Mouse (Mus musculus) cortical plate, adult 2 months (tissue): ENCODE data around the gene Chga. TPM values are rescaled to one million over a fixed set of nuclear protein-coding genes. Genes with fewer than 3 reads are reported as not detected.

Experiments
- H3K27ac ChIP-seq: fragments of 200-500 bp; 2 replicates; pipeline ENCODE4 v1.5.1; 2012; ENCODE audit warnings: low read length, control low read depth, inconsistent platforms; ENCODE audit not compliant: insufficient read depth
- H3K4me1 ChIP-seq: fragments of 200-500 bp; 2 replicates; pipeline ENCODE4 v1.6.1; 2011; ENCODE audit warnings: low read length; ENCODE audit not compliant: control insufficient read depth, insufficient read depth
- H3K4me3 ChIP-seq: fragments of 200-500 bp; 2 replicates; pipeline ENCODE4 v1.5.1; 2011; ENCODE audit warnings: mild to moderate bottlenecking, low read length, control low read depth; ENCODE audit not compliant: insufficient read depth
- CTCF ChIP-seq: fragments of 200-500 bp; IDR thresholded peaks from 2 replicates; pipeline ENCODE4 v1.5.1; 2011; ENCODE audit warnings: mild to moderate bottlenecking, control low read depth, low read length; ENCODE audit not compliant: insufficient read depth; ENCODE audit errors: extremely low read depth
- POLR2A ChIP-seq: fragments of 200-500 bp; IDR thresholded peaks from 2 replicates; pipeline ENCODE4 v1.6.1; 2011; ENCODE audit warnings: mild to moderate bottlenecking, low read length, control low read depth; ENCODE audit not compliant: insufficient read depth; ENCODE audit errors: extremely low read depth
- polyA plus RNA-seq: library from polyadenylated mRNA; depleted of rRNA; stranded (reverse); fragments of >200 nt; gene quantifications from 2 replicates; pipeline ENCODE4 v1.2.3, GENCODE M21; 2012

The Chga gene
- polyA plus RNA-seq, 1 experiment: 121 TPM

DNA sequence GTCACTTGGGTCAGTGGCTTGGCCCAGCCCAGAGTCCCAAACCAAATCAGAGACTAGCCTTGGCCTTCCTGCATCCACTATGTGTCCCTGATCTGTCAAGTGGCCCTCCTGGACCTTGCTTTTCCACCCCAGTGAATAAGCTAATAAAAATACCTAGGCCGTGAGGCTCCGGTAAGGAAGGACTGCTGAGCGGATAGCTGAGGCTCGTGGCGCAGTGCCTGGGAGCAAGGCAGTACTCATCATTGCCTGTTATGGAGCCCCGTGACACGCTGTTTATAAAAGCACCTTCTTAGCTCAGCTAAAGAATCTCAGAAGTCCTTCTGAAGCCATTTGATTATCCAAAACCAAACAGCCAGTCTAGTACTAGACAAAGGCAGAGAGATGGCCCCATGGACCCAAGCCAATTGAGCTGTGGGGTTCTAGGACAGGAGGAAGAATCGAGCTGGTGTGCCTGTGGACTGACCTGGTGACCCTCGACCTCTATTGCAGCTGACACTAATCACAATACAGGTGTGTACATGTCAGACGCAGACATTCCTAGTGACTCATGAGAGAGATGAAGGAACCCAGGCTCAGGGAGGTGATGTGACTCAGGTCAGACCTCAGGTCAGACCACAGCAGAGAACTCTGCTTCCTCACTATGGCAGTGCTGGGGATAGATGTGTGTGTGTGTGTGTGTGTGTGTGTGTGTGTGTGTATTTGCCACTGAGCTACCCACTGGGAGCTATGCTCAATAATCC lies 22.1 kb downstream of the Chga start:
- Histone ChIP-seq H3K4me1 (no peaks in the 10 kb centered on the region), H3K4me3 (no peak overlapping the region), H3K27ac (no peak overlapping the region)
- TF ChIP-seq CTCF (no peak), POLR2A (no peak)

DNA sequence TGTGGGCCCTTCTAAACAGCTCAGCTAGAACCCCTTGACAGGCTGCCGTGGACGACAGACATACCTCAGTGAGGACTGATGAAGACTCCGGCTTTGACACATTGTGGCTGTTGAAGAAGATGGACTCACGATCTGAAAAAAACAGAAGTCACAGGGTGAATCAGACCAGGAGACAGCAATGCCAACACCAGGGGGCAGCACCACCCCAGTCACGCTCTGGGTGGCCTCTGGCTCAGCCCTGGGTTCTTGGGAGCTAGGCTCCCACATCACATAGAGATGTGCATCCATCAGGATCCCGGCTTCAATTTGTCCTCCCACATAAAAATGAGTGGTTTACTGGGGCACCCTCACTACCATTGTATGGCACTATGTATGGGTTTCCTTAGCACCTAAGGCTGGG lies 24.3 kb downstream of the Chga start:
- Histone ChIP-seq H3K4me1 (no peaks in the 10 kb centered on the region), H3K4me3 (no peak overlapping the region), H3K27ac (no peak overlapping the region)
- TF ChIP-seq CTCF: peak; percentile 83
- TF ChIP-seq POLR2A: no peak

DNA sequence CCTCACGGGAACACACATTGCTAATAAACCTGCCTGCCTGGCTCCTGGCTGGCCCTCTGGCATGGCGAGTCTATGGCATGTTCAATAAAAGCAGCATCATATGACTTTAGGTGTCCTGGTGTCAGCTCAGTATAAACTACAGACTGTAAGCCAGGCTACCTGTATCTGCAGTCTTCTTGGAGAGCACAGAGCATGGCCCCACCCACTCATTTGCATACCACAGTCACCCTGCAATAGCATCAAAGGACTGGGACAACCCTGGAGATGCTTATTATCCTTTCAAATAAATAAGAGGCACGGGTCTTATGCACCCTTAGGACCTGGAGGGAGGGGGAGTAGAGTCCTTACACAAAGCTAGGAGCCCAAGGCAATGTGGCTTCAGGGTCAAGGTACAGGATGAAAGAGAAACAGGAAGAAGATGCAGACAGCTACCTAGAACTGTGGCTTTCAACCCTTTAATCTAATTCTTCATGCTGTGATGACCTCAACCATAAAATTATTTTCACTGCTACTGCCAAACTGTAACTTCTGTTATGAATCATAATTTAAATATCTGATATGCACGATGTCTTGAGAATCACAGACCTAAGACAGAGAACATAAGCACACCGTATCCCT lies 26.9 kb downstream of the Chga start:
- H3K27ac ChIP-seq: no peak overlapping the region
- H3K4me3 ChIP-seq: no peak overlapping the region
- no peak for TF ChIP-seq POLR2A
- TF ChIP-seq CTCF: no peak
- peaks cover 2% of the 10 kb centered on the region; the same call in 1 of the 2 replicates for H3K4me1 ChIP-seq

DNA sequence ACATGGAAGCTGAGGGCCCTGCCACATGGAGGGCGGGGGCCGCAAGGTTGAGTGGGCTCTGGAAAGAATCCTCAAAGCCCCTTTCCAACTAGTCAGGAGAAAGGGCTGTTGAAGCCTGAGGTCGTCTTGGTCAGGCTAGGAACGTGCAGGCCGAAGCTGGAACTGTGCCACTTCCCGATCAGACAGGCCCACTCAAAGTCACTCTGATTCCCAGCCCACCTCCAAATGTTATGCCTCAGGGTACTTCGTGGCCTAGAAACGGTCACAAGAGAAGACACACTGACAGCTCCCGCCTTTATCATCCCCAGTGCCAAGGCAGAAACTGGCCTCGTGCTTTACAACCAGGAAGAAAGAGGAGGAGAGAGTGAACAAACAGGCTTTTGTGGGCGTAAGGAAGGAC lies 27.7 kb downstream of the Chga start:
- no peak for TF ChIP-seq POLR2A
- TF ChIP-seq CTCF: no peak
- Histone ChIP-seq H3K4me3 (no peak overlapping the region), H3K4me1 (peaks cover 4% of the 10 kb centered on the region; the same call in 1 of the 2 replicates), H3K27ac (no peak overlapping the region)

DNA sequence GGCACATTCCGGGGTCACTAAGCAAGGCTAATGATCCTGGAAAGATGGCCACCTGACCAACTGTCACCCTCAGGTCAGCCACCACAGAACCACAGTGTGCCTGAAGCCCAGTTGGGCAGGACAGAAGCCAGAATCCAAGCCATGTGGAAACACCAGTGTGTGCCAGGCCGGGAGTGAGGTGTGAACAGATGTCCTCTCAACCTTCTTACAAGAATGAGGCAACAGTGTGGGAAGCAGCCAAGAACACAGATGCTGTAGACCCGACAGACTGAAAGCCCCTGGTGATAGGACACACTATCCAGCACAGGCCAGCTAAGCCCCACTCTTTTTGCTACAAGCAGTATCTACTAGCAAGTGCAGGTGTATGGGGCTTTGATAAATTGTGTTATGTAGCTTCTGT lies 30.6 kb downstream of the Chga start:
- Histone ChIP-seq H3K27ac (no peak overlapping the region), H3K4me3 (no peak overlapping the region), H3K4me1 (peaks cover 4% of the 10 kb centered on the region; the same call in 1 of the 2 replicates)
- TF ChIP-seq POLR2A: no peak
- no peak for TF ChIP-seq CTCF

DNA sequence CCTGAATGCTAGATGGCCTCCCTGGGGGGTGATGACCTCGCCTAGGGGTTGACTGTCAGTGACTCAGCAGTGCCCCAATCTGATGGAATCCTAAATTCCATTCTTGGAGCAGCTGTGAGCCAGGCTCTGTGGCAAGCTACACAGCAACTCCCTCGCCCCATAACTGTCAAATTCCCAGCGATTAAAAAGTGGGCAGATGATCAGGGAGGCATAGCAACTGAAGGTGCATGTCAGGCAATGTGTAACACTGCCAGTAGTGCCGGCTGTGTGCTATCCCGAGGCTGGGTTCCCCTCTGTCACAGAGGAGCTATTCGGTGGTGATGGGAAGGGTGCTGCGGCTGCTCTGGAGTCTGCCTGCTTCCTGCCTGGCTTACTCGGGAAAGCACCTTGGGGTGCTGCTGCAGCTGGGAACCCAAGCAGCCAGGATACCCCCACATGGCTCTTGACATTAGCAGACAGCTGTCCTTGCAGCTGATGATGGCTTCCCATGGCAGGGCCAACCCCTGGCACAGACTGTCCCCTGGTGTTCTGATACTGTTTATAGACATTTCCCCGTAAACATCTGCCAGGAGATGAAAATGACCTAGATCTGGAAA lies 31.6 kb downstream of the Chga start:
- Histone ChIP-seq H3K4me3 (no peak overlapping the region), H3K27ac (no peak overlapping the region)
- TF ChIP-seq CTCF: no peak
- no peak for TF ChIP-seq POLR2A

DNA sequence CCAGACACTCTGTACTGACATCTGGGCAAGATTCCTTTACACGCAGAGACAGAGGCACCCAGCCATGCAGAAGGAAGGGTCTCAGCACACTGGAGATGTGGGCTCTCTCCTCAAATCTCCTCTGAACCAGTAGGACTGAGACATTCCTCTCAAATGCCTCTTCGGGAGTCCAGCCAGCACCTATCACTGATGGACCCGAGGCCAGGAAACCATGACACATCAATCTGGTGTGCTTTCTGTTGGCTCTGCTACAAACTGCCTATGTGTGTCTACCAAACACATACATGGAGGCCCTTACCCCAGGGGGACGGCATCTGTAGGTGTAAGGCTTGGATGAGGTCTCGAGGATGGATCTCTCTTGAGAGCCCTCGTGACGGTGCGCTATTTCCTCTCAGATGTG lies 32.3 kb downstream of the Chga start:
- Histone ChIP-seq H3K4me3 (no peak overlapping the region), H3K27ac (no peak overlapping the region), H3K4me1 (peaks cover 4% of the 10 kb centered on the region; the same call in 1 of the 2 replicates)
- TF ChIP-seq CTCF (no peak), POLR2A (no peak)

More for the DNA sequence above, 31.6 kb downstream of the Chga start:
- peaks cover 4% of the 10 kb centered on the region; the same call in 1 of the 2 replicates for H3K4me1 ChIP-seq

DNA sequence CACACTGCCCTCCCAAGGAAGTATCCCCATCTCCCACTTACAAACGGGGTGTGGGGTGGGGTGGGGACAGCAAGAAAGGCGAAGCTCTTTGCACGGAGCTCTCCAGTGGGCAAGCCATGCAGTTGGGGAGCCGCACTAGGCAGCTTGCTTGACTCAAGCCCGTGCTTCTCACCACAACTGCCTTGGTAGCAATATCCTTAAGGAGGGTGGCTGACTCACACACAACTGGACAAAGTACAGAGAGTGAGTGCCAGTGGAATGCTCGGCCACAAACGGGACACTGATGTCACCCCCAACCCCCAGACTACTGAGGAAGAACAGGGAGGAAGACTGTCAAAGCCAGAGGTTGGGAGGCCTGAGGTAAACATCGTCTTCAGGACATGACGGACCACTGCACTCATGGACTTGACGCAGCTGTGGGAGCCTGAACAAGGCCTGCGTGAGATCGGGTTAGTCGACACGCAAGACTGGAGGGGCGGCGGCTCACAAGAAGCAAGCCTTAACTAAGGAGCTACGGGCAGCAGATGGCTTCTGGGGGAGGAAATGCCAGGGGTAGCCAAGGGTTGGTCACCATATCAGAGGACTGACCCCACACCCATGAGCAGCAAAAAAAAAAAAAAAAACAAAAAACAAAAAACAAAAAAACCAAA lies 36.1 kb downstream of the Chga start:
- Histone ChIP-seq H3K27ac (no peak overlapping the region), H3K4me1 (peaks cover 12% of the 10 kb centered on the region), H3K4me3 (no peak overlapping the region)
- TF ChIP-seq CTCF: no peak
- no peak for TF ChIP-seq POLR2A

DNA sequence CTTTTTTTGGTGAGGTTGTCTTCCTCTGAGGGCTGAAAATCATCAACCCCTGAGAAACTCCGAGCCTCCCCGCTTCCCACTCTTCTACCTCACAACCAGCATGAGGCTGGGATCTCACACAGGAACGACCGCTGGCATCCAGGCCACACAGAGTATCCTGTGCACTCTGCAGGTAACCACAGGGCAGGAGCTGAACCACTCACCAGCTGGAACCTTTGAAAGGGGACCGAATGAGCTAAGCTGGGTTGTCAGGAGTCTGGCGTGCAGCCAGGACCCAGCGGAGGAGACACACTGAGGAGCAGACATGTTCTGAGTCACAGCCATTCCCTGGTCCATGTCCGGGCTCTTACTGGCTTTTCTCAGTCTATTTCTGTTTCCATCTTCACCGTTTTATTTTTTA lies 38.9 kb downstream of the Chga start:
- H3K4me1 ChIP-seq: peaks cover 8% of the 10 kb centered on the region
- H3K27ac ChIP-seq: no peak overlapping the region
- TF ChIP-seq POLR2A: no peak
- no peak for TF ChIP-seq CTCF
- no peak overlapping the region for H3K4me3 ChIP-seq
